Mouse (Mus musculus) MEL (cell line): ENCODE measurements around the gene Krt18. TPM values are rescaled to one million over a fixed set of nuclear protein-coding genes. Genes with fewer than 3 reads are reported as not detected.

Source experiments
- DNase-seq: peaks from one replicate; pipeline ENCODE4 v3.0.0; 2011; ENCODE audit warnings: low read depth, low spot score
- H3K27ac ChIP-seq: 2 replicates; pipeline ENCODE4 v1.5.1; 2012; ENCODE audit warnings: low read depth, mild to moderate bottlenecking, control low read depth, low read length, moderate library complexity; ENCODE audit not compliant: control insufficient read depth
- H3K27me3 ChIP-seq, 2 experiments: fragments of 150-350 bp in 1 of 2; sonication (generic) in 1 of 2; 2 replicates each; pipeline ENCODE4 v1.6.1; 2012; ENCODE audit warnings: low read length in 2 of 2, mild to moderate bottlenecking in 2 of 2, improper control_type of control experiment in 1 of 2, moderate library complexity in 1 of 2; ENCODE audit not compliant: insufficient read depth in 2 of 2, control insufficient read depth in 1 of 2
- H3K36me3 ChIP-seq, 2 experiments: 2 replicates each; pipeline ENCODE4 v1.6.1; 2012 to 2014; ENCODE audit warnings: low read length in 2 of 2, improper control_type of control experiment in 1 of 2, inconsistent platforms in 1 of 2, mild to moderate bottlenecking in 1 of 2; ENCODE audit not compliant: insufficient read depth in 2 of 2, control insufficient read depth in 1 of 2
- H3K4me1 ChIP-seq, 2 experiments: fragments of 150-350 bp in 1 of 2; sonication (generic) in 1 of 2; 2 replicates each; pipeline ENCODE4 v1.6.1; 2012; ENCODE audit warnings: low read length in 2 of 2, improper control_type of control experiment in 1 of 2, mild to moderate bottlenecking in 1 of 2; ENCODE audit not compliant: insufficient read depth in 2 of 2, control insufficient read depth in 1 of 2
- H3K4me3 ChIP-seq, 2 experiments: fragments of 150-350 bp in 1 of 2; sonication (generic) in 1 of 2; 2 replicates each; pipeline ENCODE4 v1.5.1; 2012; ENCODE audit warnings: low read depth in 2 of 2, low read length in 2 of 2, mild to moderate bottlenecking in 2 of 2, moderate library complexity in 2 of 2, control low read depth in 1 of 2, improper control_type of control experiment in 1 of 2; ENCODE audit not compliant: control insufficient read depth in 1 of 2, insufficient read depth in 1 of 2
- H3K79me2 ChIP-seq: 2 replicates; pipeline ENCODE4 v1.6.1; 2012; ENCODE audit warnings: mild to moderate bottlenecking, low read length, moderate library complexity; ENCODE audit not compliant: control insufficient read depth, poor library complexity, insufficient read depth
- H3K9ac ChIP-seq: 2 replicates; pipeline ENCODE4 v1.6.1; 2012; ENCODE audit warnings: low read depth, mild to moderate bottlenecking, control low read depth, low read length, moderate library complexity; ENCODE audit not compliant: control insufficient read depth, poor library complexity, severe bottlenecking
- H3K9me3 ChIP-seq: fragments of 150-350 bp; sonication (generic); replicated peaks from 2 replicates; pipeline ENCODE4 v1.6.1; 2012; ENCODE audit warnings: mild to moderate bottlenecking, low read length, improper control_type of control experiment, moderate library complexity; ENCODE audit not compliant: insufficient read depth
- BHLHE40 ChIP-seq: IDR thresholded peaks from 2 replicates; pipeline ENCODE4 v1.6.1; 2012; ENCODE audit warnings: low read depth, mild to moderate bottlenecking, inconsistent platforms, low read length, improper control_type of control experiment, borderline replicate concordance
- ELF1 ChIP-seq: IDR thresholded peaks from 2 replicates; pipeline ENCODE4 v1.6.1; 2014; ENCODE audit warnings: low read depth, mild to moderate bottlenecking, inconsistent platforms, low read length, improper control_type of control experiment, moderate library complexity
- EP300 ChIP-seq, 2 experiments: IDR thresholded peaks; 2 replicates each; pipeline ENCODE4 v1.6.1; 2011; ENCODE audit warnings: improper control_type of control experiment in 2 of 2, low read length in 2 of 2, low read depth in 1 of 2, mild to moderate bottlenecking in 1 of 2
- GABPA ChIP-seq: IDR thresholded peaks from 2 replicates; pipeline ENCODE4 v1.6.1; 2012; ENCODE audit warnings: low read depth, mild to moderate bottlenecking, inconsistent platforms, low read length, improper control_type of control experiment, moderate library complexity
- JUND ChIP-seq: IDR thresholded peaks from 2 replicates; pipeline ENCODE4 v1.6.1; 2011; ENCODE audit warnings: low read depth, mild to moderate bottlenecking, improper control_type of control experiment, low read length
- KAT2A ChIP-seq: conservative IDR thresholded peaks from 2 replicates; pipeline ENCODE4 v1.6.1; 2012; ENCODE audit warnings: low read depth, low read length, improper control_type of control experiment, inconsistent platforms
- MAZ ChIP-seq: IDR thresholded peaks from 2 replicates; pipeline ENCODE4 v1.6.1; 2012; ENCODE audit warnings: low read depth, mild to moderate bottlenecking, inconsistent platforms, low read length, improper control_type of control experiment
- MYC ChIP-seq: IDR thresholded peaks from 2 replicates; pipeline ENCODE4 v1.6.1; 2011; ENCODE audit warnings: low read depth, mild to moderate bottlenecking, low read length, improper control_type of control experiment, moderate library complexity
- NRF1 ChIP-seq: IDR thresholded peaks from 2 replicates; pipeline ENCODE4 v1.6.1; 2014; ENCODE audit warnings: low read depth, mild to moderate bottlenecking, inconsistent platforms, low read length, improper control_type of control experiment, moderate library complexity; ENCODE audit not compliant: poor library complexity, insufficient read depth, severe bottlenecking
- POLR2A ChIP-seq, 2 experiments: IDR thresholded peaks; 2 replicates each; pipeline ENCODE4 v1.6.1; 2011 to 2012; ENCODE audit warnings: low read length in 2 of 2, mild to moderate bottlenecking in 2 of 2, control low read depth in 1 of 2, improper control_type of control experiment in 1 of 2, low read depth in 1 of 2, moderate library complexity in 1 of 2; ENCODE audit not compliant: control insufficient read depth in 1 of 2, insufficient read depth in 1 of 2, poor library complexity in 1 of 2
- POLR2AphosphoS2 ChIP-seq: IDR thresholded peaks from 2 replicates; pipeline ENCODE4 v1.6.1; 2011; ENCODE audit warnings: low read length, improper control_type of control experiment
- POLR2AphosphoS5 ChIP-seq: IDR thresholded peaks from 2 replicates; pipeline ENCODE4 v1.6.1; 2012; ENCODE audit warnings: low read depth, borderline replicate concordance, mild to moderate bottlenecking, inconsistent platforms, low read length, moderate library complexity, mixed read lengths
- SMC3 ChIP-seq: IDR thresholded peaks from 2 replicates; pipeline ENCODE4 v1.6.1; 2011; ENCODE audit warnings: low read depth, low read length, improper control_type of control experiment
- UBTF ChIP-seq: IDR thresholded peaks from 2 replicates; pipeline ENCODE4 v1.6.1; 2012; ENCODE audit warnings: low read depth, mild to moderate bottlenecking, inconsistent platforms, low read length, improper control_type of control experiment, moderate library complexity, borderline replicate concordance; ENCODE audit not compliant: insufficient read depth
- ZC3H11A ChIP-seq: IDR thresholded peaks from 2 replicates; pipeline ENCODE4 v1.6.1; 2012; ENCODE audit warnings: low read depth, mild to moderate bottlenecking, inconsistent platforms, low read length, improper control_type of control experiment
- polyA plus RNA-seq, 2 experiments: library from polyadenylated mRNA; stranded (reverse) in 1 of 2; unstranded in 1 of 2; fragments of >175 nt in 1 of 2; fragments of >200 nt in 1 of 2; gene quantifications; 2 replicates each; pipeline versions ENCODE4 v1.2.1 to v1.2.4; 2012; ENCODE audit warnings: low replicate concordance in 2 of 2, low read depth in 1 of 2; ENCODE audit not compliant: insufficient read length in 2 of 2, insufficient read depth in 1 of 2, missing spikeins in 1 of 2
- total RNA-seq: library from RNA; depleted of rRNA; stranded (reverse); fragments of 300-350 nt; gene quantifications from 2 replicates; pipeline ENCODE4 v1.2.3, GENCODE M21; 2012

Krt18 gene
- total and polyA plus RNA-seq, 3 experiments, result 0.08 TPM; not detected in 2

DNA sequence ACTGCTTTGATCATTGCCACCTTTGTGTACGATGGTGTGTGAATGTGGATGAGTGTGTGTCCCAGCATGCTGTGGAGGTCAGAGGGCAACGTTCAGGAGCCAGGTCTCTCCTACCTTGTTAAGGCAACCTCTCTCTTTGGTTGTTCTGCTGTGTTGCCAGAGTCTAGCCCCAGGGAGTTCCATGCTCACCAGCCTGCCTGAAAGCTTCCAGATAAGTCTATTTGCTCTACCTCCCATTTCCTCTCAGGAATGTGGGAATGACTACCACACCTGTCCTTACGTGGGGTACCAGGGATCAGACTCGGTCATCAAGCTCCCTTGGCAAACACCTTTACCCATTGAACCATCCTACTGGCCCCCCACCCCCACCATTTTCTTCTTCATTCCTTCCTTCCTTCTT is 12.3 kb downstream of the Krt18 start:
- Histone ChIP-seq H3K9me3 (no peaks in the 10 kb centered on the region), H3K4me1 (no peaks in the 10 kb centered on the region), H3K4me3 (no peak overlapping the region), H3K27ac (no peak overlapping the region), H3K27me3 (peaks cover 27 to 48% of the 10 kb centered on the region in 2 experiments), H3K9ac (no peak overlapping the region), H3K36me3 (no peaks in the 10 kb centered on the region), H3K79me2 (no peaks in the 10 kb centered on the region)
- no peak for DNase-seq
- TF ChIP-seq KAT2A (no peak), BHLHE40 (no peak), SMC3 (no peak)

DNA sequence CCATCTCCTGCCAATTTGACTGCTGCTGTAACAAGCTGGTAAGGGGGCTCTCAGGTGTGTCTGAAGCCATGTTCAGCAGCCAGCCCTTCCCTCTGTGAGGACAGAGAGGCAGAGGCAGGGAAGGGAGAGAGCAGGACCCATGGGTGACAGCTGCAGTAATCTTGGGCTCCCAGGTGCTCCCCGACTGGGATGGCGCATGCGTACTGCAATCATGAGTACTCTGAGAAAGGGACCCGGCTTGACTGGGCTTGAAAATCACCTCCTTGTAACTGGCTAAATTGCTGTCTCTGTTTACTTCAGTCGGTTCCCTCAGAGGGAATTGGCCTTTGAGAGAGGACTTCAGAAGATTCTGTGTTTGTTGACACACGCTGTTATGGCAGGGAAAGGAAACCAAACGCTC is 14.0 kb downstream of the Krt18 start:
- Histone ChIP-seq H3K27me3 (peaks cover 23 to 41% of the 10 kb centered on the region in 2 experiments), H3K4me1 (no peaks in the 10 kb centered on the region), H3K36me3 (no peaks in the 10 kb centered on the region), H3K9ac (no peak overlapping the region), H3K4me3 (no peak overlapping the region), H3K79me2 (no peaks in the 10 kb centered on the region), H3K27ac (no peak overlapping the region), H3K9me3 (no peaks in the 10 kb centered on the region)
- TF ChIP-seq POLR2A (IDR thresholded peaks at IDR 0.05; ENCODE audit: control insufficient read depth in 1 of 2, insufficient read depth in 1 of 2, low read depth in 1 of 2, low read length in 2 of 2, poor library complexity in 1 of 2), result no peak
- no peak for DNase-seq

DNA sequence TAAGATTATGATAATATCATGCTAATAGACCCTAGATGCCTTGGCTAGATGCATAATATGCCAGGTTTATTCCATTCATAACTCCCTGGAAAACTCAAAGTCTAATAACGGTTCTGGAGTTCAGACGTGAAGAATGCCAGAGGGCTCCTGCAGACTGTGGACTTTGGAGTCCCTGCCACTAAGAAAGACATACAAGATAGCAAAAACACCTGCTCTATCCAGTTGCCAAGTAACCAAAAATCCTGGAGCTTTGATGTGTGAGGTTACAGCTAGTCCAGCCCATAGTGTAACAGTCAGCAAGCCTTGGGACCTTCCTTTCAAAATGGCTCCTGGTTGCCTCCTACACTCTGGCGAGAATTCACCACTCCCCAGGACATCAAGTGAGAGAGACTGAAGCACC is 16.8 kb downstream of the Krt18 start:
- H3K4me3 ChIP-seq, result no peak overlapping the region
- no peaks in the 10 kb centered on the region for H3K79me2 ChIP-seq
- H3K27me3 ChIP-seq, result peaks cover 16 to 23% of the 10 kb centered on the region in 2 experiments
- H3K27ac ChIP-seq, result no peak overlapping the region
- no peaks in the 10 kb centered on the region for H3K9me3 ChIP-seq
- TF ChIP-seq GABPA (no peak), JUND (no peak), UBTF (no peak), MAZ (no peak), POLR2AphosphoS2 (no peak), ZC3H11A (no peak)
- no peak overlapping the region for H3K9ac ChIP-seq
- no peaks in the 10 kb centered on the region for H3K4me1 ChIP-seq
- no peak for DNase-seq
- no peaks in the 10 kb centered on the region for H3K36me3 ChIP-seq

DNA sequence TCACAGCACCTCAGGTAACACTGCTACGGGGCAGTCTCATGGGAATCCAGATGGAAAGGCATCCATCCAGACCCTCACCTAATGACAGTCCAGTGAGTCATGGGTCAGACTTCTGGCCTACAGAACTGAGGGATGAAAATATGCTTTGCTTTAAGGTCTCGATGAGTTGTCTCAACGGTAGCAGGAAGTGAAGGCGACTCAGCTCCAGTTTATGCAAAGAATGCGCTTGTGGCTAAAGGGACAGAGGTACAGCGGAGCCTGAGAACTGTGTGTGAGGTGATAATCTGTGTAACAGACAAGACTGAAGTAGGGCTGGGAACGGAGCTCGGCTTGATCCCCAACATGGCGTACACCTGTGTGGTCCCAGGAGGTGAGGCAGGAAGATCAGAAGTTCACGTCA is 17.7 kb downstream of the Krt18 start:
- Histone ChIP-seq H3K9me3 (no peaks in the 10 kb centered on the region), H3K27ac (no peak overlapping the region)
- TF ChIP-seq EP300 (IDR thresholded peaks at IDR 0.05; ENCODE audit: low read depth in 1 of 2, low read length in 2 of 2) (no peak), MYC (no peak), POLR2AphosphoS5 (no peak), NRF1 (no peak), ELF1 (no peak)
- TF ChIP-seq, all 39 proteins: peak for 0
- no peak overlapping the region for H3K4me3 ChIP-seq
- peaks cover 16 to 21% of the 10 kb centered on the region in 2 experiments for H3K27me3 ChIP-seq
- H3K36me3 ChIP-seq, result no peaks in the 10 kb centered on the region
- no peaks in the 10 kb centered on the region for H3K79me2 ChIP-seq
- H3K4me1 ChIP-seq, result no peaks in the 10 kb centered on the region
- H3K9ac ChIP-seq, result no peak overlapping the region
- no peak for DNase-seq
